Mouse (Mus musculus) kidney, adult 8-10 months (tissue): ENCODE data around the gene Nupr1.
A peak's percentile ranks its signal among the peaks of the same experiment; 100 is the strongest.

Source experiments
- DNase-seq, 2 experiments: peaks; one replicate each; pipeline ENCODE4 v3.0.0; 2022

Nupr1 gene

GRCm38 (mm10) chr7:126630824-126631518 lies at the start of gene Nupr1:
Gene Nupr1, minus strand, starts transcription at chr7:126630861.
- DNase-seq: no peak

- no peak for DNase-seq
Measured at GRCm38 (mm10) chr7:126679683-126680082, 49.0 kb upstream of the Nupr1 start.

GRCm38 (mm10) chr7:126678545-126679341 lies 48.1 kb upstream of the Nupr1 start:
- DNase-seq: peak; percentile 52 to 68

- DNase-seq: no peak
Measured at GRCm38 (mm10) chr7:126676631-126677220, 46.1 kb upstream of the Nupr1 start.

GRCm38 (mm10) chr7:126676207-126676606 lies 45.5 kb upstream of the Nupr1 start, which contains the start of gene Sult1a1:
Gene Sult1a1, minus strand, starts transcription at chr7:126676432.
- DNase-seq: peak; percentile 78 to 84

GRCm38 (mm10) chr7:126675104-126675503 lies 44.4 kb upstream of the Nupr1 start:
- no peak for DNase-seq

- no peak for DNase-seq
Measured at GRCm38 (mm10) chr7:126672111-126672510, 41.5 kb upstream of the Nupr1 start.

GRCm38 (mm10) chr7:126670152-126670551 lies 39.5 kb upstream of the Nupr1 start:
- DNase-seq: no peak

- no peak for DNase-seq
Measured at GRCm38 (mm10) chr7:126668452-126668851, 37.8 kb upstream of the Nupr1 start.

GRCm38 (mm10) chr7:126667495-126668090 lies 36.9 kb upstream of the Nupr1 start:
- DNase-seq: no peak

- DNase-seq: peak in 1 of 2 experiments; percentile 56
Measured at GRCm38 (mm10) chr7:126665269-126665668, 34.6 kb upstream of the Nupr1 start.

GRCm38 (mm10) chr7:126663646-126664045 lies 33.0 kb upstream of the Nupr1 start:
- DNase-seq: no peak

- no peak for DNase-seq
Measured at GRCm38 (mm10) chr7:126659771-126660170, 29.1 kb upstream of the Nupr1 start.

GRCm38 (mm10) chr7:126657522-126657921 lies 26.9 kb upstream of the Nupr1 start:
- DNase-seq: no peak

- no peak for DNase-seq
Measured at GRCm38 (mm10) chr7:126655695-126656094, 25.0 kb upstream of the Nupr1 start.

GRCm38 (mm10) chr7:126653991-126654390 lies 23.3 kb upstream of the Nupr1 start:
- DNase-seq: no peak

GRCm38 (mm10) chr7:126650852-126651251 lies 20.2 kb upstream of the Nupr1 start:
- DNase-seq: no peak

- DNase-seq: peak; percentile 92
Measured at GRCm38 (mm10) chr7:126649231-126650051, 18.8 kb upstream of the Nupr1 start, which contains the start of gene Sgf29. Gene Sgf29, plus strand, starts transcription at chr7:126649309.

GRCm38 (mm10) chr7:126648486-126648885 lies 17.8 kb upstream of the Nupr1 start:
- no peak for DNase-seq

GRCm38 (mm10) chr7:126645708-126646107 lies 15.0 kb upstream of the Nupr1 start:
- DNase-seq: peak in 1 of 2 experiments; percentile 40

GRCm38 (mm10) chr7:126644914-126645313 lies 14.3 kb upstream of the Nupr1 start:
- no peak for DNase-seq

- no peak for DNase-seq
Measured at GRCm38 (mm10) chr7:126644345-126644744, 13.7 kb upstream of the Nupr1 start.
